Mouse (Mus musculus): ENCODE results near the gene Prss23.

DNA sequence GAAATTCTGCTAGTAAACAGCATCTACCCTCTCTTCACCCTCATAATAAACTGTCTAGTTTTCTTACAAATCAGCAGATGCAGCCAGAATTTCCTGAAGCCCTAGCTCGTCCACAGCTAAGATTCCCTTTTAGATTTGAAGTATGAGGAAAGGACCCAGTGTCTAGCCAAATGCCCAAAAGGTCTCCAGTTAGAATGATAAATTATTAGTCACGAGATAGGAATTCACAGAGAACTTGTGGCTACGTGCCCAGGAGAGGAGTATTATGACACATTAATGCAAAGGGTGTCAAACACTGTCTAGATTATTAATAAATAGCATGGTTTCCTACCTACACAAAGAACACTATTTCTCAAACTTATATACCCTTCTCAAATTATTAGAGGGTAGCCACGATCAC is 32.6 kb upstream of the Prss23 start:
- TF ChIP-seq CTCF (IDR thresholded peaks at IDR 0.05; ENCODE audit: low read depth, low read length) (no peak), POLR2A (IDR thresholded peaks at IDR 0.05; ENCODE audit: extremely low read depth, insufficient read depth, low read length) (no peak)
